Mouse (Mus musculus): ENCODE measurements at regions not wholly inside any gene's neighbourhood (a gene's known extent, or its start where the extent isn't known, plus 50 kb on each side); places are given as distances from the start of the nearest gene placed in this dataset.

DNA sequence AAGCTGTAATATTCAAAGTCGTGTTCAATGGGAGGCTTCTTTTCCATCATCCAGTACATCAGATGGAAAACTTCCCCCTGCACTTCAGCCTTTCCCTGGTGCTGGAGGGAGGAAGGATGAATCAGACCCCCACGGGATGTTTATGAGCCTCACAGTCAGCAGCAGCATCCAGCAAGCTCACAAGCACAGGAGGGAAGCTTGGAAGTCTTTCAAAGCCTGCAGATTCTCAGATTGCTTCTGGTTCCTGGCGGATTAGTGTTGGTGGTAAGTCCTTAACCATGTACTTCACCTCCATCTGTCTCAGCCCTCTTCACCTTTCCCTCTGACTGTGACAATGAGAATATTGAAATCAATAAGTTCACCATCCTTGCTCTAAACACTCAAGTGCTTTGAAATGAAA, 107.5 kb upstream of the Lrrn1 start:
- no peak for TF ChIP-seq CTCF (IDR thresholded peaks at IDR 0.05)
- TF ChIP-seq EP300 (IDR thresholded peaks at IDR 0.05): no peak
